Mouse (Mus musculus): Measurements from ENCODE around the gene Pih1d1. TPM values are rescaled to one million over a fixed set of nuclear protein-coding genes. Genes with fewer than 3 reads are reported as not detected.
"Not testable (repeated sequence)": the region's sequence is repeated elsewhere in the genome, so short reads cannot be mapped to it uniquely, and the experiment has no call there.

Gene Pih1d1
- polyA plus RNA-seq (2016; fragmentation: Nextera tagmentation; extraction: Ambion mirVana): 81.3 and 86.2 TPM in 2 replicates

GRCm38 (mm10) chr7:45154096-45154992 is at the start of gene Pih1d1, which contains the start of gene Aldh16a1:
Gene Pih1d1 (plus strand): TSS chr7:45154303.
Gene Aldh16a1 (minus strand): TSS chr7:45154584.
- 4% methylated on average over 69 of the region's 69 CpGs for WGBS
- H3K9ac ChIP-seq: peak within 1 kb of the TSS; percentile 86

GRCm38 (mm10) chr7:45104941-45105340 is 49.2 kb upstream of the Pih1d1 start:
- Histone ChIP-seq H3K9ac (no peak overlapping the region), H3K4me3 (no peak overlapping the region), H3K4me2 (no peak overlapping the region), H3K27me3 (replicated peaks) (no peaks in the 10 kb centered on the region), H3K4me1 (replicated peaks) (peaks cover 20% of the 10 kb centered on the region), H3K27ac (ENCODE audit: poor library complexity, severe bottlenecking) (no peak overlapping the region), H3K9me3 (replicated peaks) (no peaks in the 10 kb centered on the region), H3K36me3 (no peaks in the 10 kb centered on the region)
- no peak for ATAC-seq (ENCODE audit: insufficient number of reproducible peaks, low FRiP score)
- 73% methylated on average over 5 of the region's 5 CpGs for WGBS

More at GRCm38 (mm10) chr7:45154096-45154992, at the start of gene Pih1d1, which contains the start of gene Aldh16a1:
- H3K4me1 ChIP-seq (replicated peaks): peaks cover 12% of the 10 kb centered on the region
- H3K4me3 ChIP-seq: peak within 1 kb of the TSS; percentile 66
- H3K36me3 ChIP-seq: peaks cover 23% of the 10 kb centered on the region
- H3K4me2 ChIP-seq: peak within 1 kb of the TSS; percentile 82
- peak; percentile 97 for ATAC-seq (ENCODE audit: insufficient number of reproducible peaks, low FRiP score)
- H3K9me3 ChIP-seq (replicated peaks): no peaks in the 10 kb centered on the region
- H3K27ac ChIP-seq (ENCODE audit: poor library complexity, severe bottlenecking): peak within 1 kb of the TSS; percentile 94
- no peaks in the 10 kb centered on the region for H3K27me3 ChIP-seq (replicated peaks)

GRCm38 (mm10) chr7:45105491-45105890 is 48.6 kb upstream of the Pih1d1 start:
- Histone ChIP-seq H3K36me3 (no peaks in the 10 kb centered on the region), H3K9ac (no peak overlapping the region), H3K27ac (ENCODE audit: poor library complexity, severe bottlenecking) (no peak overlapping the region), H3K4me2 (no peak overlapping the region), H3K4me1 (replicated peaks) (peaks cover 20% of the 10 kb centered on the region), H3K4me3 (no peak overlapping the region), H3K9me3 (replicated peaks) (no peaks in the 10 kb centered on the region), H3K27me3 (replicated peaks) (no peaks in the 10 kb centered on the region)
- 79% methylated on average over 8 of the region's 8 CpGs for WGBS
- ATAC-seq (ENCODE audit: insufficient number of reproducible peaks, low FRiP score): no peak

- no peaks in the 10 kb centered on the region for H3K36me3 ChIP-seq
- no peak for ATAC-seq (ENCODE audit: insufficient number of reproducible peaks, low FRiP score)
- H3K4me1 ChIP-seq (replicated peaks): peaks cover 20% of the 10 kb centered on the region
- no peak overlapping the region for H3K27ac ChIP-seq (ENCODE audit: poor library complexity, severe bottlenecking)
- WGBS: 62% methylated on average over 6 of the region's 6 CpGs
- H3K9ac ChIP-seq: no peak overlapping the region
- H3K4me2 ChIP-seq: no peak overlapping the region
- H3K9me3 ChIP-seq (replicated peaks): no peaks in the 10 kb centered on the region
- no peaks in the 10 kb centered on the region for H3K27me3 ChIP-seq (replicated peaks)
- no peak overlapping the region for H3K4me3 ChIP-seq
These were observed 47.7 kb upstream of the Pih1d1 start for GRCm38 (mm10) chr7:45106441-45106840.

- Histone ChIP-seq H3K4me1 (replicated peaks) (peaks cover 20% of the 10 kb centered on the region), H3K27ac (ENCODE audit: poor library complexity, severe bottlenecking) (no peak overlapping the region), H3K9me3 (replicated peaks) (no peaks in the 10 kb centered on the region), H3K27me3 (replicated peaks) (no peaks in the 10 kb centered on the region), H3K36me3 (no peaks in the 10 kb centered on the region), H3K4me3 (no peak overlapping the region), H3K9ac (no peak overlapping the region), H3K4me2 (no peak overlapping the region)
- WGBS: 43% methylated on average over 5 of the region's 5 CpGs
- ATAC-seq (ENCODE audit: insufficient number of reproducible peaks, low FRiP score): no peak
These were observed 47.0 kb upstream of the Pih1d1 start for GRCm38 (mm10) chr7:45107052-45107645.

- H3K4me2 ChIP-seq; H3K4me3 ChIP-seq; H3K27me3 ChIP-seq (replicated peaks); H3K9me3 ChIP-seq (replicated peaks); H3K9ac ChIP-seq; ATAC-seq (ENCODE audit: insufficient number of reproducible peaks, low FRiP score); H3K36me3 ChIP-seq; H3K27ac ChIP-seq (ENCODE audit: poor library complexity, severe bottlenecking): not testable (repeated sequence)
- WGBS: 90% methylated on average over 4 of the region's 4 CpGs
- peaks cover 15% of the 10 kb centered on the region for H3K4me1 ChIP-seq (replicated peaks)
These were observed 44.0 kb upstream of the Pih1d1 start for GRCm38 (mm10) chr7:45110089-45110488.

- WGBS: 62% methylated on average over 2 of the region's 2 CpGs
- Histone ChIP-seq H3K36me3 (no peaks in the 10 kb centered on the region), H3K9me3 (replicated peaks) (no peaks in the 10 kb centered on the region), H3K4me1 (replicated peaks) (peaks cover 22% of the 10 kb centered on the region), H3K27ac (ENCODE audit: poor library complexity, severe bottlenecking) (no peak overlapping the region), H3K27me3 (replicated peaks) (no peaks in the 10 kb centered on the region), H3K4me2 (no peak overlapping the region), H3K4me3 (no peak overlapping the region), H3K9ac (no peak overlapping the region)
- ATAC-seq (ENCODE audit: insufficient number of reproducible peaks, low FRiP score): no peak
These were observed 42.2 kb upstream of the Pih1d1 start for GRCm38 (mm10) chr7:45111940-45112339.

GRCm38 (mm10) chr7:45112529-45112928 is 41.6 kb upstream of the Pih1d1 start:
- Histone ChIP-seq H3K9ac (no peak overlapping the region), H3K4me3 (no peak overlapping the region), H3K27ac (ENCODE audit: poor library complexity, severe bottlenecking) (no peak overlapping the region), H3K4me2 (no peak overlapping the region), H3K36me3 (no peaks in the 10 kb centered on the region), H3K4me1 (replicated peaks) (peaks cover 23% of the 10 kb centered on the region), H3K9me3 (replicated peaks) (no peaks in the 10 kb centered on the region), H3K27me3 (replicated peaks) (no peaks in the 10 kb centered on the region)
- no peak for ATAC-seq (ENCODE audit: insufficient number of reproducible peaks, low FRiP score)
- WGBS: 43% methylated on average over 3 of the region's 3 CpGs

- no peak for ATAC-seq (ENCODE audit: insufficient number of reproducible peaks, low FRiP score)
- 0 out of 2 replicates have a peak, but pooled peaks cover 3% of the 10 kb centered on the region for H3K36me3 ChIP-seq
- H3K9ac ChIP-seq: no peak overlapping the region
- H3K4me2 ChIP-seq: no peak overlapping the region
- H3K27me3 ChIP-seq (replicated peaks): no peaks in the 10 kb centered on the region
- no peak overlapping the region for H3K4me3 ChIP-seq
- whole genome bisulfite sequencing: 21% methylated on average over 2 of the region's 2 CpGs
- peak overlapping the region; percentile 63 for H3K27ac ChIP-seq (ENCODE audit: poor library complexity, severe bottlenecking)
- H3K4me1 ChIP-seq (replicated peaks): peaks cover 32% of the 10 kb centered on the region
- H3K9me3 ChIP-seq (replicated peaks): no peaks in the 10 kb centered on the region
These were observed 40.6 kb upstream of the Pih1d1 start for GRCm38 (mm10) chr7:45113476-45113875.

- peak overlapping the region; percentile 2; the same call in 1 of the 2 replicates for H3K9ac ChIP-seq
- peaks cover 45% of the 10 kb centered on the region for H3K4me1 ChIP-seq (replicated peaks)
- peaks cover 40% of the 10 kb centered on the region for H3K36me3 ChIP-seq
- H3K4me3 ChIP-seq: no peak overlapping the region
- H3K4me2 ChIP-seq: no peak overlapping the region
- no peaks in the 10 kb centered on the region for H3K9me3 ChIP-seq (replicated peaks)
- H3K27ac ChIP-seq (ENCODE audit: poor library complexity, severe bottlenecking): no peak overlapping the region
- 79% methylated on average over 8 of the region's 8 CpGs for WGBS
- ATAC-seq (ENCODE audit: insufficient number of reproducible peaks, low FRiP score): no peak
- no peaks in the 10 kb centered on the region for H3K27me3 ChIP-seq (replicated peaks)
These were observed 36.5 kb upstream of the Pih1d1 start for GRCm38 (mm10) chr7:45117566-45117965.

- H3K9me3 ChIP-seq (replicated peaks): no peaks in the 10 kb centered on the region
- no peak for ATAC-seq (ENCODE audit: insufficient number of reproducible peaks, low FRiP score)
These were observed 35.8 kb upstream of the Pih1d1 start for GRCm38 (mm10) chr7:45118336-45118735.

More at GRCm38 (mm10) chr7:45118336-45118735, 35.8 kb upstream of the Pih1d1 start:
- 86% methylated on average over 6 of the region's 6 CpGs for WGBS
- Histone ChIP-seq H3K4me1 (replicated peaks) (peaks cover 47% of the 10 kb centered on the region), H3K27ac (ENCODE audit: poor library complexity, severe bottlenecking) (no peak overlapping the region), H3K27me3 (replicated peaks) (no peaks in the 10 kb centered on the region), H3K9ac (no peak overlapping the region), H3K4me3 (no peak overlapping the region), H3K4me2 (no peak overlapping the region), H3K36me3 (peaks cover 47% of the 10 kb centered on the region)
